ENCODE assay signal across 10 mouse cellular contexts in genomic region chr2:164430697-164431096, GRCm38 (mm10). TPM values are rescaled to one million over a fixed set of nuclear protein-coding genes. Genes with fewer than 3 reads are reported as not detected.
DNase-seq lines count a peak whose midpoint lies in the region; ATAC-seq and TF ChIP-seq lines count a peak whose summit lies in the region.
"Had no signal": no experiment of that assay in that cellular context is flagged by ENCODE, and none has a peak within 500 bp of the region (broad histone marks: within the 10 kb centered on the region; RNA-seq: fewer than 3 reads in every experiment).

No protein-coding gene starts in this region.

- no peak overlapping the region for H3K4me3 ChIP-seq in hindbrain, embryonic 11.5 days (ENCODE audit: low read depth, low read length)
- no peak overlapping the region for H3K4me3 ChIP-seq in hindbrain, embryonic 13.5 days
- no peak overlapping the region for H3K4me3 ChIP-seq in kidney, embryonic 14.5 days (ENCODE audit: low read length)
- no peak overlapping the region for H3K4me3 ChIP-seq in liver, postnatal 0 days (ENCODE audit: low read depth, low read length)
- H3K4me3 ChIP-seq: erythroblast, embryonic 14.5 days; neural tube, embryonic 13.5 days had no signal

- WGBS in hindbrain, embryonic 11.5 days = 11% methylated on average over 7 of the region's 7 CpGs
- 17% methylated on average over 7 of the region's 7 CpGs for WGBS in hindbrain, embryonic 13.5 days
- 9% methylated on average over 7 of the region's 7 CpGs for WGBS in kidney, embryonic 14.5 days
- 12% methylated on average over 7 of the region's 7 CpGs for WGBS in liver, postnatal 0 days (ENCODE audit: insufficient replicate concordance)

- no peak for ATAC-seq in hindbrain, embryonic 11.5 days (ENCODE audit: low FRiP score)
- no peak for ATAC-seq in hindbrain, embryonic 13.5 days (ENCODE audit: low FRiP score)
- 0 out of 2 replicates have a peak, but pooled peaks have one; percentile 44 for ATAC-seq in kidney, embryonic 14.5 days (ENCODE audit: low FRiP score, low TSS enrichment)
- no peak for ATAC-seq in liver, postnatal 0 days
- no peak for ATAC-seq in megakaryocyte progenitor cell, adult 5-6 weeks (replicated peaks; ENCODE audit: poor library complexity)

- H3K9me3 ChIP-seq in hindbrain, embryonic 11.5 days (ENCODE audit: control insufficient read depth, low read length) = no peaks in the 10 kb centered on the region
- no peaks in the 10 kb centered on the region for H3K9me3 ChIP-seq in hindbrain, embryonic 13.5 days
- H3K9me3 ChIP-seq in kidney, embryonic 14.5 days (ENCODE audit: control insufficient read depth, low read length) = no peaks in the 10 kb centered on the region
- no peaks in the 10 kb centered on the region for H3K9me3 ChIP-seq in liver, postnatal 0 days (ENCODE audit: low read length)
- H3K9me3 ChIP-seq: neural tube, embryonic 13.5 days had no signal

- no peak overlapping the region for H3K27ac ChIP-seq in hindbrain, embryonic 11.5 days (ENCODE audit: low read depth, low read length)
- no peak overlapping the region for H3K27ac ChIP-seq in hindbrain, embryonic 13.5 days
- H3K27ac ChIP-seq in kidney, embryonic 14.5 days (ENCODE audit: low read depth, low read length) = no peak overlapping the region; the same call in 1 of the 2 replicates
- 0 out of 2 replicates have a peak overlapping the region, but pooled peaks have one; percentile 70 for H3K27ac ChIP-seq in liver, postnatal 0 days (ENCODE audit: low read depth)
- H3K27ac ChIP-seq: neural tube, embryonic 13.5 days had no signal

- H3K36me3 ChIP-seq in hindbrain, embryonic 11.5 days (ENCODE audit: control insufficient read depth, insufficient read depth, low read length) = peaks cover 2% of the 10 kb centered on the region; the same call in 1 of the 2 replicates
- H3K36me3 ChIP-seq in hindbrain, embryonic 13.5 days = no peaks in the 10 kb centered on the region
- H3K36me3 ChIP-seq in kidney, embryonic 14.5 days (ENCODE audit: control insufficient read depth, insufficient read depth, low read length) = peaks cover 24% of the 10 kb centered on the region; the same call in 1 of the 2 replicates
- peaks cover 46% of the 10 kb centered on the region for H3K36me3 ChIP-seq in liver, postnatal 0 days (replicated peaks; ENCODE audit: insufficient read depth, low read length)
- H3K36me3 ChIP-seq: neural tube, embryonic 13.5 days had no signal

- DNase-seq in hindbrain, embryonic 11.5 days (ENCODE audit: low spot score) = peak; percentile 33
- peak; percentile 44 for DNase-seq in embryo, embryonic 10.5 days (ENCODE audit: low spot score)
- DNase-seq in liver, postnatal 0 days = no peak
- no peak for DNase-seq in left cerebral cortex, adult 9 months (ENCODE audit: low spot score in 2 of 2)
- no peak for DNase-seq in layer of hippocampus, adult 11-12 months (ENCODE audit: low spot score)

- no peak overlapping the region for H3K9ac ChIP-seq in hindbrain, embryonic 11.5 days (ENCODE audit: low read depth, low read length)
- H3K9ac ChIP-seq in hindbrain, embryonic 13.5 days = no peak overlapping the region
- H3K9ac ChIP-seq in kidney, embryonic 14.5 days (ENCODE audit: low read depth, low read length) = no peak overlapping the region
- H3K9ac ChIP-seq in liver, postnatal 0 days (replicated peaks) = no peak overlapping the region
- H3K9ac ChIP-seq: neural tube, embryonic 13.5 days had no signal

- no peak for TF ChIP-seq EP300 in liver, postnatal 0 days (IDR thresholded peaks at IDR 0.05; ENCODE audit: low read depth)

- 0 out of 2 replicates have a peak, but pooled peaks cover 5% of the 10 kb centered on the region for H3K4me1 ChIP-seq in hindbrain, embryonic 11.5 days (replicated peaks; ENCODE audit: control insufficient read depth, insufficient read depth, low read length)
- peaks cover 10% of the 10 kb centered on the region; the same call in 1 of the 2 replicates for H3K4me1 ChIP-seq in hindbrain, embryonic 13.5 days (replicated peaks)
- peaks cover 53% of the 10 kb centered on the region for H3K4me1 ChIP-seq in kidney, embryonic 14.5 days (ENCODE audit: control insufficient read depth, insufficient read depth, low read length)
- peaks cover 20% of the 10 kb centered on the region for H3K4me1 ChIP-seq in liver, postnatal 0 days (ENCODE audit: insufficient read depth)

- peak; percentile 28 for TF ChIP-seq CTCF in liver, postnatal 0 days (IDR thresholded peaks at IDR 0.05; ENCODE audit: low read depth)

- H3K4me2 ChIP-seq in hindbrain, embryonic 11.5 days (replicated peaks; ENCODE audit: low read depth, low read length) = no peak overlapping the region
- no peak overlapping the region for H3K4me2 ChIP-seq in hindbrain, embryonic 13.5 days
- H3K4me2 ChIP-seq in kidney, embryonic 14.5 days (replicated peaks; ENCODE audit: low read depth, low read length) = no peak overlapping the region
- 0 out of 2 replicates have a peak overlapping the region, but pooled peaks have one; percentile 9 for H3K4me2 ChIP-seq in liver, postnatal 0 days (ENCODE audit: low read depth, low read length)
- H3K4me2 ChIP-seq: neural tube, embryonic 13.5 days had no signal

- no peaks in the 10 kb centered on the region for H3K27me3 ChIP-seq in hindbrain, embryonic 11.5 days (ENCODE audit: control insufficient read depth, insufficient read depth, low read length)
- peaks cover 9% of the 10 kb centered on the region; the same call in 1 of the 2 replicates for H3K27me3 ChIP-seq in hindbrain, embryonic 13.5 days
- H3K27me3 ChIP-seq in kidney, embryonic 14.5 days (ENCODE audit: control insufficient read depth, insufficient read depth, low read length) = no peaks in the 10 kb centered on the region
- H3K27me3 ChIP-seq in liver, postnatal 0 days (ENCODE audit: insufficient read depth, low read length) = no peaks in the 10 kb centered on the region

RNA-seq across cellular contexts. Expression of gene Sdc4, which starts 13.0 kb away (rescaled TPM):
- 9.8 and 11.6 TPM in 2 replicates for polyA plus RNA-seq in hindbrain, embryonic 11.5 days (2014; fragmentation: Nextera tagmentation; extraction: Ambion mirVana)
- polyA plus RNA-seq in hindbrain, embryonic 13.5 days (2015; fragmentation: Nextera tagmentation; extraction: Ambion mirVana) = 9.0 and 9.7 TPM in 2 replicates
- 87.8 and 108 TPM in 2 replicates for polyA plus RNA-seq in kidney, embryonic 14.5 days (2014; fragmentation: Nextera tagmentation; extraction: Ambion mirVana)
- polyA plus RNA-seq in liver, postnatal 0 days (2015; fragmentation: Nextera tagmentation; extraction: Ambion mirVana) = 194 and 208 TPM in 2 replicates
- total RNA-seq in megakaryocyte progenitor cell, adult 5-6 weeks (2015) = not detected in 2 replicates
- total RNA-seq in megakaryocyte progenitor cell, adult 5-6 weeks (2017) = 0.41 TPM in 1 of 2 replicates, not detected in the other

RNA-seq across cellular contexts. Expression of gene Matn4, which starts 25.7 kb away (rescaled TPM):
- polyA plus RNA-seq in hindbrain, embryonic 11.5 days (2014; fragmentation: Nextera tagmentation; extraction: Ambion mirVana) = 0.71 and 0.91 TPM in 2 replicates
- polyA plus RNA-seq in hindbrain, embryonic 13.5 days (2015; fragmentation: Nextera tagmentation; extraction: Ambion mirVana) = 2.3 and 9.3 TPM in 2 replicates
- polyA plus RNA-seq in kidney, embryonic 14.5 days (2014; fragmentation: Nextera tagmentation; extraction: Ambion mirVana) = 0.12 and 0.20 TPM in 2 replicates
- polyA plus RNA-seq in liver, postnatal 0 days (2015; fragmentation: Nextera tagmentation; extraction: Ambion mirVana) = 0.18 and 0.25 TPM in 2 replicates
- total RNA-seq in megakaryocyte progenitor cell, adult 5-6 weeks (2015) = not detected in 2 replicates
- total RNA-seq in megakaryocyte progenitor cell, adult 5-6 weeks (2017) = not detected in 2 replicates
- polyA plus RNA-seq: erythroblast, embryonic 14.5 days had no signal

RNA-seq across cellular contexts. Expression of gene Sys1, which starts 26.1 kb away (rescaled TPM):
- 71.3 and 72.2 TPM in 2 replicates for polyA plus RNA-seq in hindbrain, embryonic 11.5 days (2014; fragmentation: Nextera tagmentation; extraction: Ambion mirVana)
- 84.3 and 85.3 TPM in 2 replicates for polyA plus RNA-seq in hindbrain, embryonic 13.5 days (2015; fragmentation: Nextera tagmentation; extraction: Ambion mirVana)
- 66.8 and 69.4 TPM in 2 replicates for polyA plus RNA-seq in kidney, embryonic 14.5 days (2014; fragmentation: Nextera tagmentation; extraction: Ambion mirVana)
- polyA plus RNA-seq in liver, postnatal 0 days (2015; fragmentation: Nextera tagmentation; extraction: Ambion mirVana) = 43.5 and 46.2 TPM in 2 replicates
- 39.1 and 39.5 TPM in 2 replicates for total RNA-seq in megakaryocyte progenitor cell, adult 5-6 weeks (2015)
- 11.2 and 20.0 TPM in 2 replicates for total RNA-seq in megakaryocyte progenitor cell, adult 5-6 weeks (2017)

RNA-seq across cellular contexts. Expression of gene Rbpjl, which starts 27.8 kb away (rescaled TPM):
- polyA plus RNA-seq in hindbrain, embryonic 11.5 days (2014; fragmentation: Nextera tagmentation; extraction: Ambion mirVana) = not detected in 2 replicates
- 0.05 and 0.09 TPM in 2 replicates for polyA plus RNA-seq in hindbrain, embryonic 13.5 days (2015; fragmentation: Nextera tagmentation; extraction: Ambion mirVana)
- not detected in 2 replicates for polyA plus RNA-seq in kidney, embryonic 14.5 days (2014; fragmentation: Nextera tagmentation; extraction: Ambion mirVana)
- not detected in 2 replicates for polyA plus RNA-seq in liver, postnatal 0 days (2015; fragmentation: Nextera tagmentation; extraction: Ambion mirVana)
- total RNA-seq in megakaryocyte progenitor cell, adult 5-6 weeks (2015) = not detected in 2 replicates
- total RNA-seq in megakaryocyte progenitor cell, adult 5-6 weeks (2017) = not detected in 2 replicates
- polyA plus RNA-seq: erythroblast, embryonic 14.5 days had no signal

RNA-seq across cellular contexts. Expression of gene Gm20458, which starts 30.1 kb away (rescaled TPM):
- 4.8 and 5.4 TPM in 2 replicates for polyA plus RNA-seq in hindbrain, embryonic 11.5 days (2014; fragmentation: Nextera tagmentation; extraction: Ambion mirVana)
- 5.0 and 5.9 TPM in 2 replicates for polyA plus RNA-seq in hindbrain, embryonic 13.5 days (2015; fragmentation: Nextera tagmentation; extraction: Ambion mirVana)
- 7.1 and 8.4 TPM in 2 replicates for polyA plus RNA-seq in kidney, embryonic 14.5 days (2014; fragmentation: Nextera tagmentation; extraction: Ambion mirVana)
- polyA plus RNA-seq in liver, postnatal 0 days (2015; fragmentation: Nextera tagmentation; extraction: Ambion mirVana) = 5.8 and 6.1 TPM in 2 replicates
- not detected in 2 replicates for total RNA-seq in megakaryocyte progenitor cell, adult 5-6 weeks (2015)
- total RNA-seq in megakaryocyte progenitor cell, adult 5-6 weeks (2017) = not detected in 2 replicates
- polyA plus RNA-seq: erythroblast, embryonic 14.5 days had no signal

Comparison
In these comparisons a context has a peak if more than half of its experiments do, and no peak if none do; other contexts are left out.
1. DNase-seq: peak in hindbrain, embryonic 11.5 days (single experiment) and embryo, embryonic 10.5 days (single experiment); none in liver, postnatal 0 days (single experiment), left cerebral cortex, adult 9 months (0 of 2) and layer of hippocampus, adult 11-12 months (single experiment).